Comparison of ENCODE assay signal across 14 mouse cellular contexts in genomic region chrX:71589181-71589580, GRCm38 (mm10).
"Had no signal": no experiment of that assay in that cellular context is flagged by ENCODE, and none has a peak within 500 bp of the region (broad histone marks: within the 10 kb centered on the region; RNA-seq: fewer than 3 reads in every experiment).

No protein-coding gene starts in this region.

- DNase-seq: gastrocnemius, postnatal 14 days; gastrocnemius, postnatal 36 days; heart, adult 11 months; heart, adult 2 months; heart, postnatal 14 days; heart, postnatal 36 days; kidney, adult 11 months; kidney, adult 2 months; kidney, adult 9 months; kidney, postnatal 14 days; kidney, postnatal 36 days; layer of hippocampus, adult 9-11 months; layer of hippocampus, postnatal 36 days; left cerebral cortex, postnatal 4 days had no signal
